Mouse (Mus musculus) liver, adult 2 months (tissue): ENCODE measurements around the gene Slc35a2. TPM values are rescaled to one million over a fixed set of nuclear protein-coding genes. Genes with fewer than 3 reads are reported as not detected.

Experiments
- DNase-seq: peaks from one replicate; pipeline ENCODE4 v3.0.0-alpha.2; 2011; ENCODE audit warnings: low read depth, low spot score; ENCODE audit errors: extremely low read depth
- H3K27ac ChIP-seq: fragments of 200-500 bp; replicated peaks from 2 replicates; pipeline ENCODE4 v1.5.1; 2012; ENCODE audit warnings: low read depth, mild to moderate bottlenecking, control low read depth, inconsistent platforms, low read length; ENCODE audit not compliant: insufficient read depth
- H3K27me3 ChIP-seq: fragments of 200-500 bp; 2 replicates; pipeline ENCODE4 v1.6.1; 2012; ENCODE audit warnings: mild to moderate bottlenecking, moderate library complexity, low read length, inconsistent platforms; ENCODE audit not compliant: control insufficient read depth, insufficient read depth
- H3K36me3 ChIP-seq: fragments of 200-500 bp; 2 replicates; pipeline ENCODE4 v1.6.1; 2012; ENCODE audit warnings: low read length, inconsistent platforms; ENCODE audit not compliant: control insufficient read depth, insufficient read depth
- H3K4me1 ChIP-seq: fragments of 200-500 bp; 2 replicates; pipeline ENCODE4 v1.6.1; 2011; ENCODE audit warnings: low read length; ENCODE audit not compliant: control insufficient read depth, insufficient read depth
- H3K4me3 ChIP-seq: fragments of 200-500 bp; 2 replicates; pipeline ENCODE4 v1.5.1; 2011; ENCODE audit warnings: low read depth, mild to moderate bottlenecking, control low read depth, low read length, moderate library complexity; ENCODE audit not compliant: insufficient read depth
- H3K79me2 ChIP-seq: fragments of 200-500 bp; 2 replicates; pipeline ENCODE4 v1.6.1; 2012; ENCODE audit warnings: inconsistent platforms, mild to moderate bottlenecking, low read length, moderate library complexity; ENCODE audit not compliant: control insufficient read depth, insufficient read depth
- H3K9ac ChIP-seq: fragments of 200-500 bp; 2 replicates; pipeline ENCODE4 v1.6.1; 2012; ENCODE audit warnings: low read depth, mild to moderate bottlenecking, control low read depth, inconsistent platforms, low read length
- CTCF ChIP-seq: fragments of 200-500 bp; IDR thresholded peaks from 2 replicates; pipeline ENCODE4 v1.5.1; 2011; ENCODE audit warnings: low read depth, low read length, control low read depth
- POLR2A ChIP-seq: fragments of 200-500 bp; IDR thresholded peaks from 2 replicates; pipeline ENCODE4 v1.6.1; 2011; ENCODE audit warnings: low read length, control low read depth; ENCODE audit not compliant: insufficient read depth; ENCODE audit errors: extremely low read depth
- WGBS: fragments of 180-500 bp; shearing (Covaris S2); methylation state at CpG from one replicate; pipeline ENCODE4 v1.1.7; 2018; 5-methylcytosine and 5-hydroxymethylcytosine counted together
- polyA plus RNA-seq: library from polyadenylated mRNA; depleted of rRNA; stranded (reverse); fragments of >200 nt; gene quantifications from 2 replicates; pipeline ENCODE4 v1.2.3, GENCODE M21; 2012; rRNA removed
- total RNA-seq: library from RNA; depleted of rRNA; stranded (reverse); fragments of >200 nt; gene quantifications from 2 replicates; pipeline ENCODE4 v1.2.3, GENCODE M21; 2014; rRNA removed

Slc35a2 gene
- total and polyA plus RNA-seq, 2 experiments = 11.5 to 42.6 TPM

- H3K9ac ChIP-seq = no peak overlapping the region
- TF ChIP-seq CTCF = no peak
- no peak for TF ChIP-seq POLR2A
- H3K4me3 ChIP-seq = no peak overlapping the region
- DNase-seq = no peak
- H3K27me3 ChIP-seq = peaks cover 10% of the 10 kb centered on the region
- WGBS = 37% methylated on average over 10 of the region's 10 CpGs
- H3K79me2 ChIP-seq = no peaks in the 10 kb centered on the region
- H3K4me1 ChIP-seq = no peaks in the 10 kb centered on the region
- no peaks in the 10 kb centered on the region; the same call in 1 of the 2 replicates for H3K36me3 ChIP-seq
- no peak overlapping the region for H3K27ac ChIP-seq
Observed at GRCm38 (mm10) chrX:7927116-7927515, 43.3 kb downstream of the Slc35a2 start.

- no peak within 1 kb of the TSS for H3K4me3 ChIP-seq
- 26% methylated on average over 19 of the region's 19 CpGs for WGBS
- H3K27me3 ChIP-seq = 0 out of 2 replicates have a peak, but pooled peaks cover 2% of the 10 kb centered on the region
- H3K27ac ChIP-seq = no peak within 1 kb of the TSS
- H3K9ac ChIP-seq = no peak within 1 kb of the TSS
- H3K79me2 ChIP-seq = no peaks in the 10 kb centered on the region
- no peaks in the 10 kb centered on the region; the same call in 1 of the 2 replicates for H3K36me3 ChIP-seq
- TF ChIP-seq POLR2A (no peak), CTCF (no peak)
- DNase-seq = no peak
- H3K4me1 ChIP-seq = no peaks in the 10 kb centered on the region
Observed at GRCm38 (mm10) chrX:7928270-7928790, 44.5 kb downstream of the Slc35a2 start, which contains the start of gene Eras. Eras (minus strand) TSS chrX:7928607.

- TF ChIP-seq POLR2A = no peak
- TF ChIP-seq CTCF = no peak; the same call in 1 of the 2 replicates
- Histone ChIP-seq H3K36me3 (peaks cover 5% of the 10 kb centered on the region; the same call in 1 of the 2 replicates), H3K27me3 (no peaks in the 10 kb centered on the region), H3K4me1 (no peaks in the 10 kb centered on the region), H3K9ac (no peak overlapping the region), H3K27ac (no peak overlapping the region), H3K4me3 (no peak overlapping the region), H3K79me2 (no peaks in the 10 kb centered on the region)
- no peak for DNase-seq
- 89% methylated on average over 10 of the region's 11 CpGs for WGBS
Observed at GRCm38 (mm10) chrX:7936874-7937273, 53.0 kb downstream of the Slc35a2 start.

- H3K27me3 ChIP-seq = no peaks in the 10 kb centered on the region
- H3K27ac ChIP-seq = no peak overlapping the region
- no peak for DNase-seq
- no peaks in the 10 kb centered on the region for H3K4me1 ChIP-seq
- H3K4me3 ChIP-seq = no peak overlapping the region
- no peaks in the 10 kb centered on the region for H3K79me2 ChIP-seq
- TF ChIP-seq POLR2A = no peak
- TF ChIP-seq CTCF = no peak
- WGBS = 100% methylated on average over 6 of the region's 6 CpGs
- H3K9ac ChIP-seq = no peak overlapping the region
- H3K36me3 ChIP-seq = peaks cover 5% of the 10 kb centered on the region; the same call in 1 of the 2 replicates
Observed at GRCm38 (mm10) chrX:7937667-7938066, 53.8 kb downstream of the Slc35a2 start.

Other genes with a start within 250 kb of the Slc35a2 start
- 0.40 and 0.46 TPM in 2 replicates for gene Syp, start 245.6 kb upstream of the Slc35a2 start, total RNA-seq
- 0.25 and 0.42 TPM in 2 replicates for gene Syp, start 245.6 kb upstream of the Slc35a2 start, polyA plus RNA-seq
- 2.0 and 2.8 TPM in 2 replicates for gene Prickle3, start 226.8 kb upstream of the Slc35a2 start, total RNA-seq
- 4.6 and 6.8 TPM in 2 replicates for gene Prickle3, start 226.8 kb upstream of the Slc35a2 start, polyA plus RNA-seq
- gene Plp2, start 212.6 kb upstream of the Slc35a2 start, total RNA-seq = 0.92 and 1.7 TPM in 2 replicates
- gene Plp2, start 212.6 kb upstream of the Slc35a2 start, polyA plus RNA-seq = 3.7 and 4.0 TPM in 2 replicates
- gene Magix, start 202.8 kb upstream of the Slc35a2 start, total RNA-seq = 20.9 and 21.3 TPM in 2 replicates
- 33.0 and 36.9 TPM in 2 replicates for gene Magix, start 202.8 kb upstream of the Slc35a2 start, polyA plus RNA-seq
- gene Gpkow, start 186.9 kb upstream of the Slc35a2 start, total RNA-seq = 5.0 and 5.5 TPM in 2 replicates
- gene Gpkow, start 186.9 kb upstream of the Slc35a2 start, polyA plus RNA-seq = 4.3 and 5.0 TPM in 2 replicates
- 33.4 and 37.1 TPM in 2 replicates for gene Wdr45, start 169.7 kb upstream of the Slc35a2 start, total RNA-seq
- 39.9 and 48.3 TPM in 2 replicates for gene Wdr45, start 169.7 kb upstream of the Slc35a2 start, polyA plus RNA-seq
- 1.0 TPM in 1 of 2 replicates, not detected in the other for gene Gm45208, start 161.8 kb upstream of the Slc35a2 start, total RNA-seq
- gene Gm45208, start 161.8 kb upstream of the Slc35a2 start, polyA plus RNA-seq = 1.5 and 1.9 TPM in 2 replicates
- gene Praf2, start 155.6 kb upstream of the Slc35a2 start, total RNA-seq = 1.1 and 2.8 TPM in 2 replicates
- gene Praf2, start 155.6 kb upstream of the Slc35a2 start, polyA plus RNA-seq = 7.7 and 13.9 TPM in 2 replicates
- 0.34 and 0.37 TPM in 2 replicates for gene Ccdc120, start 133.1 kb upstream of the Slc35a2 start, total RNA-seq
- 1.00 and 1.1 TPM in 2 replicates for gene Ccdc120, start 133.1 kb upstream of the Slc35a2 start, polyA plus RNA-seq
- gene Tfe3, start 121.5 kb upstream of the Slc35a2 start, total RNA-seq = 4.7 and 9.4 TPM in 2 replicates
- 15.6 and 17.0 TPM in 2 replicates for gene Tfe3, start 121.5 kb upstream of the Slc35a2 start, polyA plus RNA-seq
- 11.5 and 13.5 TPM in 2 replicates for gene Gripap1, start 94.3 kb upstream of the Slc35a2 start, total RNA-seq
- gene Gripap1, start 94.3 kb upstream of the Slc35a2 start, polyA plus RNA-seq = 14.6 and 22.2 TPM in 2 replicates
- gene Kcnd1, start 61.7 kb upstream of the Slc35a2 start, total RNA-seq = not detected in 2 replicates
- 0.11 TPM in 2 replicates for gene Kcnd1, start 61.7 kb upstream of the Slc35a2 start, polyA plus RNA-seq
- gene Otud5, start 42.7 kb upstream of the Slc35a2 start, total RNA-seq = 18.0 and 22.0 TPM in 2 replicates
- 14.2 and 17.0 TPM in 2 replicates for gene Otud5, start 42.7 kb upstream of the Slc35a2 start, polyA plus RNA-seq
- gene Pim2, start 5.8 kb upstream of the Slc35a2 start, total RNA-seq = 0.74 and 1.9 TPM in 2 replicates
- gene Pim2, start 5.8 kb upstream of the Slc35a2 start, polyA plus RNA-seq = 4.7 and 5.4 TPM in 2 replicates
- gene Pqbp1, start 15.2 kb downstream of the Slc35a2 start, total RNA-seq = 14.3 and 15.3 TPM in 2 replicates
- gene Pqbp1, start 15.2 kb downstream of the Slc35a2 start, polyA plus RNA-seq = 49.1 and 51.2 TPM in 2 replicates
- gene Timm17b, start 15.3 kb downstream of the Slc35a2 start, total RNA-seq = 20.7 and 27.5 TPM in 2 replicates
- 53.7 and 58.2 TPM in 2 replicates for gene Timm17b, start 15.3 kb downstream of the Slc35a2 start, polyA plus RNA-seq
- not detected in 2 replicates for gene Gm10491, start 23.8 kb downstream of the Slc35a2 start, total RNA-seq
- gene Gm10491, start 23.8 kb downstream of the Slc35a2 start, polyA plus RNA-seq = not detected in 2 replicates
- gene Gm10490, start 25.5 kb downstream of the Slc35a2 start, total RNA-seq = not detected in 2 replicates
- gene Gm10490, start 25.5 kb downstream of the Slc35a2 start, polyA plus RNA-seq = not detected in 2 replicates
- 0.09 TPM in 1 of 2 replicates, not detected in the other for gene Pcsk1n, start 35.8 kb downstream of the Slc35a2 start, total RNA-seq
- gene Pcsk1n, start 35.8 kb downstream of the Slc35a2 start, polyA plus RNA-seq = not detected in 2 replicates
- gene Eras, start 44.6 kb downstream of the Slc35a2 start, total RNA-seq = not detected in 2 replicates
- gene Eras, start 44.6 kb downstream of the Slc35a2 start, polyA plus RNA-seq = not detected in 2 replicates
- 9.8 and 13.3 TPM in 2 replicates for gene Hdac6, start 63.9 kb downstream of the Slc35a2 start, total RNA-seq
- gene Hdac6, start 63.9 kb downstream of the Slc35a2 start, polyA plus RNA-seq = 17.5 and 19.8 TPM in 2 replicates
- 0.09 TPM in 1 of 2 replicates, not detected in the other for gene Gata1, start 94.0 kb downstream of the Slc35a2 start, total RNA-seq
- gene Gata1, start 94.0 kb downstream of the Slc35a2 start, polyA plus RNA-seq = 0.06 TPM in 1 of 2 replicates, not detected in the other
- not detected in 2 replicates for gene Glod5, start 134.5 kb downstream of the Slc35a2 start, total RNA-seq
- gene Glod5, start 134.5 kb downstream of the Slc35a2 start, polyA plus RNA-seq = not detected in 2 replicates
- 3.5 and 4.6 TPM in 2 replicates for gene Suv39h1, start 190.7 kb downstream of the Slc35a2 start, total RNA-seq
- 4.3 and 4.4 TPM in 2 replicates for gene Suv39h1, start 190.7 kb downstream of the Slc35a2 start, polyA plus RNA-seq
- 1.6 and 2.2 TPM in 2 replicates for gene Was, start 206.5 kb downstream of the Slc35a2 start, total RNA-seq
- gene Was, start 206.5 kb downstream of the Slc35a2 start, polyA plus RNA-seq = 0.83 and 1.7 TPM in 2 replicates
- gene Wdr13, start 248.9 kb downstream of the Slc35a2 start, total RNA-seq = 16.7 and 18.5 TPM in 2 replicates
- 44.1 and 49.8 TPM in 2 replicates for gene Wdr13, start 248.9 kb downstream of the Slc35a2 start, polyA plus RNA-seq